ENCODE assay signal across 22 mouse cellular contexts in genomic region chr11:88382449-88382848, GRCm38 (mm10).
DNase-seq lines count a peak whose midpoint lies in the region; ATAC-seq and TF ChIP-seq lines count a peak whose summit lies in the region.
"Had no signal": no experiment of that assay in that cellular context is flagged by ENCODE, and none has a peak within 500 bp of the region (broad histone marks: within the 10 kb centered on the region; RNA-seq: fewer than 3 reads in every experiment).

No protein-coding gene starts in this region.

- 55% methylated on average over 9 of the region's 9 CpGs for WGBS in heart, embryonic 13.5 days
- WGBS in neural tube, embryonic 13.5 days: 78% methylated on average over 9 of the region's 9 CpGs

- TF ChIP-seq CTCF in layer of hippocampus, adult 2 months (conservative IDR thresholded peaks at IDR 0.05): no peak

- no peak for DNase-seq in heart, adult 8-10 months (ENCODE audit: low spot score)
- DNase-seq in layer of hippocampus, postnatal 10 days (ENCODE audit: low spot score in 2 of 2): peak; percentile 23 to 40
- no peak for DNase-seq in layer of hippocampus, adult 2 months (ENCODE audit: low spot score in 2 of 2)
- DNase-seq in neural tube, embryonic 10.5 days (ENCODE audit: extremely low spot score, low spot score): no peak
- no peak for DNase-seq in gastrocnemius, adult 8-10 months (ENCODE audit: low spot score in 2 of 2)
- DNase-seq: adrenal gland, adult 8-10 months; cerebellum, adult 18-20 months; cerebellum, postnatal 14 days; heart, postnatal 4 days; kidney, adult 8-10 months; kidney, postnatal 10 days; liver, postnatal 0 days; lung, postnatal 14 days; right cerebral cortex, postnatal 14 days; spleen, adult 18-20 months had no signal

- H3K9me3 ChIP-seq in heart, embryonic 13.5 days: no peaks in the 10 kb centered on the region
- H3K9me3 ChIP-seq in neural tube, embryonic 13.5 days: no peaks in the 10 kb centered on the region
- H3K9me3 ChIP-seq: intestine, embryonic 15.5 days; limb, embryonic 12.5 days had no signal

- peak overlapping the region; percentile 78 for H3K27ac ChIP-seq in heart, embryonic 13.5 days (replicated peaks)
- H3K27ac ChIP-seq in layer of hippocampus, adult 2 months: no peak overlapping the region
- H3K27ac ChIP-seq in neural tube, embryonic 13.5 days (replicated peaks): peak overlapping the region; percentile 61; the same call in 1 of the 2 replicates
- H3K27ac ChIP-seq: intestine, embryonic 15.5 days; limb, embryonic 12.5 days had no signal

- no peak overlapping the region for H3K4me3 ChIP-seq in heart, embryonic 13.5 days
- H3K4me3 ChIP-seq in layer of hippocampus, adult 2 months: no peak overlapping the region
- no peak overlapping the region for H3K4me3 ChIP-seq in neural tube, embryonic 13.5 days
- H3K4me3 ChIP-seq: intestine, embryonic 15.5 days; limb, embryonic 12.5 days had no signal

- H3K9ac ChIP-seq in heart, embryonic 13.5 days: 0 out of 2 replicates have a peak overlapping the region, but pooled peaks have one; percentile 24
- no peak overlapping the region for H3K9ac ChIP-seq in neural tube, embryonic 13.5 days
- H3K9ac ChIP-seq: intestine, embryonic 15.5 days; limb, embryonic 12.5 days; liver, postnatal 0 days had no signal

- H3K4me1 ChIP-seq in heart, embryonic 13.5 days: peaks cover 70% of the 10 kb centered on the region
- peaks cover 50% of the 10 kb centered on the region for H3K4me1 ChIP-seq in neural tube, embryonic 13.5 days (replicated peaks)
- H3K4me1 ChIP-seq: limb, embryonic 12.5 days had no signal

- no peak overlapping the region for H3K4me2 ChIP-seq in heart, embryonic 13.5 days
- H3K4me2 ChIP-seq in neural tube, embryonic 13.5 days: no peak overlapping the region
- H3K4me2 ChIP-seq: heart, embryonic 11.5 days; intestine, embryonic 15.5 days; limb, embryonic 12.5 days; liver, embryonic 11.5 days had no signal

- no peaks in the 10 kb centered on the region for H3K27me3 ChIP-seq in heart, embryonic 13.5 days (replicated peaks)
- no peaks in the 10 kb centered on the region for H3K27me3 ChIP-seq in neural tube, embryonic 13.5 days
- H3K27me3 ChIP-seq: intestine, embryonic 15.5 days; limb, embryonic 12.5 days had no signal

- peaks cover 24% of the 10 kb centered on the region for H3K36me3 ChIP-seq in heart, embryonic 13.5 days
- peaks cover 19% of the 10 kb centered on the region for H3K36me3 ChIP-seq in neural tube, embryonic 13.5 days
- H3K36me3 ChIP-seq: intestine, embryonic 15.5 days had no signal

- ATAC-seq in heart, embryonic 13.5 days (ENCODE audit: extremely low read depth, insufficient number of reproducible peaks, low FRiP score, low TSS enrichment): no peak
- ATAC-seq in neural tube, embryonic 13.5 days (ENCODE audit: low read depth): no peak
- ATAC-seq: activated CD4-positive, CD25-positive, alpha-beta regulatory T cell, adult 4 months; intestine, embryonic 15.5 days; liver, postnatal 0 days had no signal

Comparison
In these comparisons a context has a peak if more than half of its experiments do, and no peak if none do; other contexts are left out.
1. DNase-seq: peak in layer of hippocampus, postnatal 10 days (2 of 2); none in heart, adult 8-10 months (single experiment), layer of hippocampus, adult 2 months (0 of 2), neural tube, embryonic 10.5 days (single experiment) and gastrocnemius, adult 8-10 months (0 of 2).